Mouse (Mus musculus): ENCODE results near the gene Dusp14. TPM values are rescaled to one million over a fixed set of nuclear protein-coding genes. Genes with fewer than 3 reads are reported as not detected.

Dusp14 gene
- 6.0 and 11.5 TPM in 2 replicates for polyA plus RNA-seq (2015; fragmentation: Nextera tagmentation; extraction: Ambion mirVana)

DNA sequence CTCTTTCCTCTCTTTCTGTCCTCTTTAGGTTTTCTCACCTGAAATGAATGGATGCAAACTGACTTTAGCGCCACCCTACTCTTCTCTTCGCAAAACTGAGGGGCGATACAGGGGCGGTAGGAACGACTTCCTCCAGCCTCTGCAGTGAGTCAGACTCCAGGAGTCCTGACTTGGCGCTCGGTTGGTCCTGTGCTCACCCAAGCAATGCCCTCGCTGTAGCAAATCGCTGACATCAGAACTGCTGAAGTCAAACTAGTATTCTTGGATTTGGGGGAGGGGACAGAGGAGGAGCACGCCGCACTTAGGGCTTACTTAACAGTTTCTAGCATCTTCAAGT lies at the start of gene Dusp14:
Gene Dusp14, minus strand, starts transcription at position 228 of the 337 bp plus-strand sequence.
- Histone ChIP-seq H3K36me3 (no peaks in the 10 kb centered on the region), H3K27ac (replicated peaks) (no peak within 1 kb of the TSS; the same call in 1 of the 2 replicates), H3K27me3 (replicated peaks) (peaks cover 25% of the 10 kb centered on the region), H3K4me3 (replicated peaks) (peak within 1 kb of the TSS; percentile 69), H3K4me2 (peak within 1 kb of the TSS; percentile 96), H3K9me3 (replicated peaks) (no peaks in the 10 kb centered on the region), H3K9ac (replicated peaks) (peak within 1 kb of the TSS; percentile 60), H3K4me1 (peaks cover 27% of the 10 kb centered on the region)
- no peak for ATAC-seq (ENCODE audit: low FRiP score)
- 18% methylated on average over 11 of the region's 11 CpGs for WGBS

DNA sequence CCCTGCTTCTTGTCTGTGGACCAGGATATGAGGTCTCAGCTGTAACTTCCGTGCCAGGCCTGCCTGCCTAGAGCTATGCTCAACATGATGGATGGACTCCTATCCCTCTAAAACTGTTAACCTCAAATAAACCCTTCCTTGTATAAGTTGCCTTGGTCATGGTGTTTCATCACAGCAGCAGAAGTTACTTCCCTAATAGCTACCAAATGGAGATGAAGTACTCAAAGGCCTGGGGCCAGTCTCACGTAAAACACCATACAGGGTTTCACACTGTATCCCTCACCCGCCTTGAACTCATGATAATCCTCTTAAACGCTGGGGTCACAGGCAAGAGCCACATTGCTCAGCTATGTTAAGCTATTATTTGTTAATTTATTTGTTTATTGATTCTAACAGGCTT lies 48.4 kb upstream of the Dusp14 start:
- no peaks in the 10 kb centered on the region for H3K9me3 ChIP-seq (replicated peaks)

DNA sequence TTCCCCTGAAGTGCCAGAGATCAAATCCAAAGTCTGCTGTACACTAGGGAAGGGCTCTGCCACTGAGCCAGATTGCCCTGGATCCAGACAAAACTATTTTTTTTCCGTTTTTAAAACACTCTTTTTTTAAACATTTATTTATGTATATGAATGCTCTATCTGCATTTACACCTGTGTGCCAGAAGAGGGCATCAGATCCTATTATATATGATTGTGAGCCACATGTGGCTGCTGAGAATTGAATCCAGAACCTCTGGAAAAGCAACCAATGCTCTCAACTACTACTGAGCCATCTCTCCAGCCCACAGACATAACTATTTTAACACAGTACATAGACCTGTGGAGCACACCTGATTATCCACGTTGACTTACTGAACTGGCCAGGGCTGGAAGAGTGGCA lies 47.2 kb upstream of the Dusp14 start:
- no peaks in the 10 kb centered on the region for H3K9me3 ChIP-seq (replicated peaks)
- WGBS = 70% methylated on average over 2 of the region's 2 CpGs
- peaks cover 63% of the 10 kb centered on the region for H3K36me3 ChIP-seq
- H3K27me3 ChIP-seq (replicated peaks) = no peaks in the 10 kb centered on the region
- H3K27ac ChIP-seq (replicated peaks) = no peak overlapping the region
- no peaks in the 10 kb centered on the region for H3K4me1 ChIP-seq
- no peak overlapping the region for H3K9ac ChIP-seq (replicated peaks)
- no peak for ATAC-seq (ENCODE audit: low FRiP score)
- H3K4me3 ChIP-seq (replicated peaks) = no peak overlapping the region
- H3K4me2 ChIP-seq = no peak overlapping the region

More for the DNA sequence above, 48.4 kb upstream of the Dusp14 start:
- no peak overlapping the region for H3K9ac ChIP-seq (replicated peaks)
- no peaks in the 10 kb centered on the region for H3K27me3 ChIP-seq (replicated peaks)
- peaks cover 71% of the 10 kb centered on the region for H3K36me3 ChIP-seq
- WGBS = 88% methylated on average over 4 of the region's 4 CpGs
- H3K4me1 ChIP-seq = 0 out of 2 replicates have a peak, but pooled peaks cover 4% of the 10 kb centered on the region
- H3K4me3 ChIP-seq (replicated peaks) = no peak overlapping the region
- no peak overlapping the region for H3K4me2 ChIP-seq
- no peak overlapping the region for H3K27ac ChIP-seq (replicated peaks)
- ATAC-seq (ENCODE audit: low FRiP score) = no peak

DNA sequence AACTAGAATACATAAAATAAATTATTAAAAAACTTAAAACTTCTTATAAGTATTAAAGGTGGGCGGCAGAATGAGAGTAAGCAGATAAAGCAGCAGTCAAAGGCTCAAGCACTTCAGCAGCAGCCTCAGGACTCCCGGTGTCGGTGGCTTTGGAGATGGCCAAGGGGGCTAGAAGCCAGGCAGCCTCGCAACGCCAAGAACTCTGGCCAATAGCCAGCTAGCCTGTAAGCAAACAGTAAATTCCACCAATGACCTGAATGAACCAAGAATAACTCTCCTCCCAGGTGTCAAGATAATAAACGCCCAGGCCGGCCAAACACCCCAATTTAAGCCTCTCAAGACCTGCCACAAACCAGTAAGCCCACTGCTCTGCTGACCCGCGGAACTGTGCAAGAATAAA lies 46.6 kb upstream of the Dusp14 start:
- Histone ChIP-seq H3K4me3 (replicated peaks) (no peak overlapping the region), H3K4me2 (no peak overlapping the region), H3K9me3 (replicated peaks) (no peaks in the 10 kb centered on the region), H3K36me3 (peaks cover 61% of the 10 kb centered on the region), H3K27me3 (replicated peaks) (no peaks in the 10 kb centered on the region), H3K27ac (replicated peaks) (no peak overlapping the region), H3K9ac (replicated peaks) (no peak overlapping the region), H3K4me1 (no peaks in the 10 kb centered on the region)
- no peak for ATAC-seq (ENCODE audit: low FRiP score)
- 68% methylated on average over 9 of the region's 9 CpGs for WGBS

DNA sequence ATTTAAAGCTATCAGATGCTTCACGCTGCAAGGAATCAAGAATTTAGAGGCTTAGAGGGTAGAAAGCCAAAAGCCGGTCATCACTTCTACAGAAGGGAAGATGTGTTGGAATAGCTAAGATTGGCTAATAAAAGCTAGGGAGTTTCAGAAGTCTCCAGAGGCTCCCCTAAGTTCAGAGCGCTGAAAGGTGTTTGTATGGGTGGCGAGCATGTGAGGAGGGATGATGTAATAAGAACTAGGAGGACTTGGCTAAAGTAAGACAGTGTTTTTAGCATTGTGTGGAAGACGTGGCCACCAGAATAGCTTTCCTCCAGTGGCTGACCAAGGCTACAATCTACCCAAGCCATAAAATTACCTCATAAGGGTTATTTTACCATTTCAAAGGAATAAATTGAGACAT lies 44.6 kb upstream of the Dusp14 start:
- Histone ChIP-seq H3K27ac (replicated peaks) (no peak overlapping the region), H3K4me1 (no peaks in the 10 kb centered on the region), H3K36me3 (peaks cover 57% of the 10 kb centered on the region), H3K9ac (replicated peaks) (no peak overlapping the region), H3K4me2 (no peak overlapping the region), H3K4me3 (replicated peaks) (no peak overlapping the region), H3K9me3 (replicated peaks) (no peaks in the 10 kb centered on the region), H3K27me3 (replicated peaks) (no peaks in the 10 kb centered on the region)
- no peak for ATAC-seq (ENCODE audit: low FRiP score)
- 94% methylated on average over 5 of the region's 5 CpGs for WGBS

DNA sequence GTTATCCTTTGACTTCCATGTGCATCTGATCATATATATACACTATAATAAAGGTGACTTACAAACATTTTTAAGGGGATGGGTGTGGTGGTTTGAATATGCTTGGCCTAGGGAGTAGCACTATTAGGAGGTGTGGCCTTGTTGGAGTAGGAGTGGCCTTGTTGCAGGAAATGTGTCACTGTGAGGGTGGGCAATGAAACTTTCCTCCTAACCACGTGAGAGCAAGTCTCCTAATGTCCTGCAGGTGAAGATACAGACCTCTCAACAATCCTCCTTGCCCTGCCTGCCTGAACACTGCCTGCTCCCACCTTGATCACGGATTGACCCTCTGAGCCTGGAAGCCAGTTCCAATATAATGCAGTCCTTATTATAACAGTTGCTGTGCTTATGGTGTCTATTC lies 38.1 kb upstream of the Dusp14 start:
- Histone ChIP-seq H3K9me3 (replicated peaks) (no peaks in the 10 kb centered on the region), H3K4me1 (no peaks in the 10 kb centered on the region), H3K27ac (replicated peaks) (no peak overlapping the region), H3K36me3 (peaks cover 82% of the 10 kb centered on the region), H3K4me2 (no peak overlapping the region), H3K9ac (replicated peaks) (no peak overlapping the region), H3K27me3 (replicated peaks) (no peaks in the 10 kb centered on the region), H3K4me3 (replicated peaks) (no peak overlapping the region)
- no peak for ATAC-seq (ENCODE audit: low FRiP score)
- 77% methylated on average over 2 of the region's 2 CpGs for WGBS

DNA sequence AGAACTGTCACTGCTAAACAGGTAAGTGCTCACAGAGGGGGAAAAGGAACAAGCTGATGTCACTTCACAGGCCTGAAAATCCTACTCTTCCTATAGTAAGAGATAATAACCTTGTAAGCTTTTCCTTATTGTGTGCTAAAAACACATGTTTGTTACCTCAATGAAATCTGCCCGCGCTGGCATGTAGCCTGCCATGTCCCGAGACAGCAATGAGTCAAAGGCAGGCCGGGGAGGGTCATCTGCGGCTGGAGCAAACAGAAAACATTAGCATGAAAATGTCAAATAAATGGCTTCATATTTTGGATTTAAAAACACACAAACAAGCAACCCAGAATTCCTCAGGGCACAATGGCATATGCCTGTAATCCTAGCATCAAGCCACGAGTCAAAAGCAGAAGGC lies 35.0 kb upstream of the Dusp14 start:
- H3K4me3 ChIP-seq (replicated peaks) = no peak overlapping the region
- H3K4me1 ChIP-seq = no peaks in the 10 kb centered on the region
- peaks cover 84% of the 10 kb centered on the region for H3K36me3 ChIP-seq
- no peak for ATAC-seq (ENCODE audit: low FRiP score)
- no peaks in the 10 kb centered on the region for H3K27me3 ChIP-seq (replicated peaks)
- H3K27ac ChIP-seq (replicated peaks) = no peak overlapping the region
- H3K4me2 ChIP-seq = no peak overlapping the region
- H3K9ac ChIP-seq (replicated peaks) = no peak overlapping the region
- no peaks in the 10 kb centered on the region for H3K9me3 ChIP-seq (replicated peaks)
- WGBS = 89% methylated on average over 6 of the region's 6 CpGs

DNA sequence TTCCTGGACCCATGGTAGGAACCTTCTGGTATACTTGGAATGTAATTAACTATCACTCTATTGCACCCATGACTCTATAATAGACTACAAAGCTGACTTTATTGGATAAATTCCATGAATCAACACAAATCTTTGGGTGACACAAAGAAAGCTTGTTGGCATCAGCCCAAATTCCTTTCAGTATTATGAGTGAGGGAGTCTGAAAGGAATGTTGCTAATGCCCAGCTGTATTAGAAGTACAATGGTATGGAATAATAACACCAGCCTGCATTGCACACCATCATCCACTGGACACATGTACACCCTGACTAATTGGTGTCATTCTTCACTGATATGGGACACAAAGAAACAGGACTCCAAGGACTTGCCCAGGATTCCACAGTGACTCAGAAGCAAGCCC lies 32.1 kb upstream of the Dusp14 start:
- Histone ChIP-seq H3K4me3 (replicated peaks) (no peak overlapping the region), H3K27me3 (replicated peaks) (no peaks in the 10 kb centered on the region), H3K9ac (replicated peaks) (no peak overlapping the region), H3K27ac (replicated peaks) (no peak overlapping the region), H3K9me3 (replicated peaks) (no peaks in the 10 kb centered on the region), H3K4me2 (no peak overlapping the region), H3K4me1 (no peaks in the 10 kb centered on the region), H3K36me3 (peaks cover 72% of the 10 kb centered on the region)
- no peak for ATAC-seq (ENCODE audit: low FRiP score)

DNA sequence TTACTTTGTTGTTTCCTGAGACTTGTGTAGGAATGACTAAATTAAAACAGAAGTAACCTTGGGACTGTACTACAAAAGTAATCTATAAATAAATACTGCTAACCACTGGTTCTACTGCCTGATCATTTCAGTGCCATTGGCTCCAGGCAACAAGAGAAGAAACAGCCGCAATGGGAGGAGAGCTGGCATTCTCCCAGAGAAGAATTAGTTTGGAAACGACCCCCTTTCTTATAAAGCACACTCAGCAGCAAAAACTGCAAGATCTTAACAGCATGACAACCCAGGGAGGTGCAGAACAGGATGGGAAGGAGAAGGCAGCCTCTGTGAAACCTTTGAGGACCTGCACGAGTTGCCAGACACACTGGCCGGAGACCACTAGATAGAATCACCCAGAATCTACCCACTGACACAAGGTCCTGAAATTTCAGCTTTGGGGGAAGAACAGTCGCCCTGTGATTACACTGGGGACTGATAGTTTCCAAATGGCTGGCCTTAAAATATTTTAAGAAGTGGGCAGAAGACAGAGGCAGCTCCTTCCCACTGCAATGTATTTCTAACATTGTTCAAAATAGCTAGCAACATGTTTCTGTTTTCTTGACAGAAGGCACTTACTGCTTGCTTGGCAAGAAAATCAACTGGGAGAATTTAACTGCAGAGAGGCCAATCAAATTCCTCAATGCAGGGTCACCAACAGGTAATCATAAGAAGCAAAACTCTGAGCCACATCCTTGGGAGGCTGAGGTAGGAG lies 28.4 kb upstream of the Dusp14 start:
- WGBS = 73% methylated on average over 5 of the region's 5 CpGs
- H3K4me3 ChIP-seq (replicated peaks) = no peak overlapping the region
- H3K9ac ChIP-seq (replicated peaks) = no peak overlapping the region
- H3K36me3 ChIP-seq = peaks cover 42% of the 10 kb centered on the region
- H3K9me3 ChIP-seq (replicated peaks) = no peaks in the 10 kb centered on the region
- no peak for ATAC-seq (ENCODE audit: low FRiP score)
- H3K4me2 ChIP-seq = no peak overlapping the region
- H3K4me1 ChIP-seq = no peaks in the 10 kb centered on the region
- H3K27me3 ChIP-seq (replicated peaks) = no peaks in the 10 kb centered on the region
- no peak overlapping the region for H3K27ac ChIP-seq (replicated peaks)

DNA sequence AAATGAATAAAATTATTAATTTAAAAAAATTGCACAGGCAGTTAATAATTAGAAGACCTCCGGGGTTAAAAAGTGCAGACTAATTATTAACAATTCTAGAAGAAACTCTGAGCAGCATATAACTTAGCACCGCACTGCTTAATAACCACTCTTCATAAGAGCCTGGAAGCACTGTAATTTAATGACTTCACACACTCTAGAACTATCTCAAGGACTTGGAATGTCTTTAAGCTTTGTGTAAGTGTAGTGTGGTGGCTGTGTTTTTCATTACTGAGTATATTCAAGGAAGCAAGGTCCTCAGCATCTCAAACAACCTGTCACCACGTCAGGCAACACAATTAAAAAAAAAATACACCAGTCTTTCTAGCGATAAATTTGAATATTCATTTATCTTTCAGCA lies 26.0 kb upstream of the Dusp14 start:
- Histone ChIP-seq H3K36me3 (peaks cover 31% of the 10 kb centered on the region), H3K27me3 (replicated peaks) (no peaks in the 10 kb centered on the region), H3K4me1 (no peaks in the 10 kb centered on the region), H3K4me2 (no peak overlapping the region), H3K4me3 (replicated peaks) (no peak overlapping the region), H3K9me3 (replicated peaks) (no peaks in the 10 kb centered on the region), H3K27ac (replicated peaks) (no peak overlapping the region), H3K9ac (replicated peaks) (no peak overlapping the region)
- WGBS = 89% methylated on average over 4 of the region's 4 CpGs
- ATAC-seq (ENCODE audit: low FRiP score) = no peak

DNA sequence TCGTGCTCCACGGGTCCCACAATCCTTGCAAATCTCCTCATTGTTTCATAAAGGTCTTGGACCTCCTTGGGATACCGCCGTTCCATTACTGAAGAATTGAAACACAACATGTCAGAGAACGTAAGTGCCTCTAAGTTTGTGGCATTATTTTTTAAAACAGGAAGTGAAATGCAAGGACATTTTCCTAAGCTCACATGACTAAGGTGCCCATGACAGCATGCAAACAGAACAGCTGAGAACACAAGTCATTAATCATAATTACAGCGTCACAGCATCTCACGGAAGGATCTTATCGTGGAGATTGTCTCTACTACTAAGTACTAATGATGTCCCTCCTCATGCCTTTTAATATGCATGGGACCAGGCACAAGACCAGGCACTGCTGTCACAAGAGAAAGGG lies 21.5 kb upstream of the Dusp14 start:
- no peak overlapping the region for H3K9ac ChIP-seq (replicated peaks)
- ATAC-seq (ENCODE audit: low FRiP score) = no peak
- H3K4me3 ChIP-seq (replicated peaks) = no peak overlapping the region
- H3K4me2 ChIP-seq = no peak overlapping the region
- 90% methylated on average over 8 of the region's 8 CpGs for WGBS
- H3K27me3 ChIP-seq (replicated peaks) = no peaks in the 10 kb centered on the region
- no peaks in the 10 kb centered on the region for H3K4me1 ChIP-seq
- peaks cover 35% of the 10 kb centered on the region for H3K36me3 ChIP-seq
- H3K27ac ChIP-seq (replicated peaks) = no peak overlapping the region
- no peaks in the 10 kb centered on the region for H3K9me3 ChIP-seq (replicated peaks)

DNA sequence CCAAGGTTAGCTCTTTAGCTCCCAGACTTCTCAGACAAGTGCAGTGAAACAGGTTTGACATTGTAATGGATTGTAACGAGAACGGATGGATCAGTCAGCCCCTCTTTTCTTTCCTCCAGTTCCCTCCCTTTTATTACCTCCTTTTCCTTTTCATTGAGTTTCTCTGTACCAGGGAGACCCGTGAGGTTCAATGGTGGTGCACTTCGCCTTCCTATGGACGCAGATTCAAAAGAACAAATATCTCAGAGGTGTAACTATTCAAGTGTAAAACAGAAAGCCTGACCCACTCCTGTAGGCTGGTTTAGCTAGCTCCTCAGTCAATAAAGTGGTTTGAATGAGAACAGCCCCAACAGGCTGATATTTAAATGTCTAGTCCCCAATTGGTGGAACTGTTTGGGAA lies 12.8 kb upstream of the Dusp14 start:
- Histone ChIP-seq H3K27me3 (replicated peaks) (no peaks in the 10 kb centered on the region), H3K36me3 (peaks cover 41% of the 10 kb centered on the region), H3K4me1 (no peaks in the 10 kb centered on the region), H3K9me3 (replicated peaks) (no peaks in the 10 kb centered on the region), H3K4me2 (no peak overlapping the region), H3K4me3 (replicated peaks) (no peak overlapping the region), H3K9ac (replicated peaks) (no peak overlapping the region), H3K27ac (replicated peaks) (no peak overlapping the region)
- ATAC-seq (ENCODE audit: low FRiP score) = no peak
- 65% methylated on average over 5 of the region's 5 CpGs for WGBS
